Mouse (Mus musculus): ENCODE measurements around the gene Cyp2c29. TPM values are rescaled to one million over a fixed set of nuclear protein-coding genes. Genes with fewer than 3 reads are reported as not detected.
"Not testable (repeated sequence)": the region's sequence is repeated elsewhere in the genome, so short reads cannot be mapped to it uniquely, and the experiment has no call there.

Cyp2c29 gene
- polyA plus RNA-seq (2015; fragmentation: Nextera tagmentation; extraction: Ambion mirVana), result not detected in 2 replicates

- no CpG with 5 or more reads among the region's 1 CpGs for WGBS (ENCODE audit: insufficient replicate concordance)
- H3K27ac ChIP-seq; H3K27me3 ChIP-seq; H3K36me3 ChIP-seq; H3K9me3 ChIP-seq (replicated peaks); DNase-seq; H3K9ac ChIP-seq; H3K4me2 ChIP-seq; H3K4me1 ChIP-seq (replicated peaks); H3K4me3 ChIP-seq (replicated peaks); ATAC-seq (ENCODE audit: low read depth): not testable (repeated sequence)
These were observed at the start of gene Cyp2c29 for GRCm38 (mm10) chr19:39269105-39269504. Cyp2c29 (plus strand) TSS chr19:39269405.

- not testable (repeated sequence) for DNase-seq; H3K4me2 ChIP-seq; H3K36me3 ChIP-seq; H3K4me3 ChIP-seq (replicated peaks); H3K4me1 ChIP-seq (replicated peaks); H3K9me3 ChIP-seq (replicated peaks); H3K27me3 ChIP-seq; H3K9ac ChIP-seq; ATAC-seq (ENCODE audit: low read depth); H3K27ac ChIP-seq
- WGBS (ENCODE audit: insufficient replicate concordance), result 46% methylated on average over 2 of the region's 2 CpGs
These were observed 2.2 kb upstream of the Cyp2c29 start for GRCm38 (mm10) chr19:39267036-39267435.

GRCm38 (mm10) chr19:39282801-39283200 is 13.6 kb downstream of the Cyp2c29 start:
- Histone ChIP-seq H3K9me3 (replicated peaks) (no peaks in the 10 kb centered on the region), H3K4me3 (replicated peaks) (no peak overlapping the region), H3K9ac (no peak overlapping the region), H3K4me1 (replicated peaks) (no peaks in the 10 kb centered on the region), H3K4me2 (no peak overlapping the region), H3K27me3 (no peaks in the 10 kb centered on the region), H3K36me3 (no peaks in the 10 kb centered on the region), H3K27ac (no peak overlapping the region)
- ATAC-seq (ENCODE audit: low read depth), result no peak
- DNase-seq, result no peak

GRCm38 (mm10) chr19:39285637-39286036 is 16.4 kb downstream of the Cyp2c29 start:
- Histone ChIP-seq H3K27me3 (no peaks in the 10 kb centered on the region), H3K9me3 (replicated peaks) (no peaks in the 10 kb centered on the region), H3K4me2 (no peak overlapping the region), H3K36me3 (no peaks in the 10 kb centered on the region), H3K4me1 (replicated peaks) (no peaks in the 10 kb centered on the region), H3K4me3 (replicated peaks) (no peak overlapping the region), H3K9ac (no peak overlapping the region), H3K27ac (no peak overlapping the region)
- DNase-seq (no peak), ATAC-seq (ENCODE audit: low read depth) (no peak)

- Histone ChIP-seq H3K4me1 (replicated peaks) (no peaks in the 10 kb centered on the region), H3K9me3 (replicated peaks) (no peaks in the 10 kb centered on the region), H3K27me3 (no peaks in the 10 kb centered on the region), H3K4me3 (replicated peaks) (no peak overlapping the region), H3K36me3 (no peaks in the 10 kb centered on the region), H3K27ac (no peak overlapping the region), H3K4me2 (no peak overlapping the region), H3K9ac (no peak overlapping the region)
- 53% methylated on average over 4 of the region's 4 CpGs for WGBS (ENCODE audit: insufficient replicate concordance)
- no peak for ATAC-seq (ENCODE audit: low read depth)
- DNase-seq, result no peak
These were observed 17.6 kb downstream of the Cyp2c29 start for GRCm38 (mm10) chr19:39286825-39287224.

- H3K27ac ChIP-seq, result no peak overlapping the region
- H3K4me3 ChIP-seq (replicated peaks), result no peak overlapping the region
- H3K9me3 ChIP-seq (replicated peaks), result 0 out of 2 replicates have a peak, but pooled peaks cover 4% of the 10 kb centered on the region
- H3K4me2 ChIP-seq, result no peak overlapping the region
- no peaks in the 10 kb centered on the region for H3K36me3 ChIP-seq
- H3K9ac ChIP-seq, result no peak overlapping the region
- no peaks in the 10 kb centered on the region for H3K27me3 ChIP-seq
- ATAC-seq (ENCODE audit: low read depth), result no peak
- H3K4me1 ChIP-seq (replicated peaks), result no peaks in the 10 kb centered on the region
- DNase-seq, result no peak
- 40% methylated on average over 3 of the region's 3 CpGs for WGBS (ENCODE audit: insufficient replicate concordance)
These were observed 19.8 kb downstream of the Cyp2c29 start for GRCm38 (mm10) chr19:39288978-39289377.

Other genes with a start within 250 kb of the Cyp2c29 start
- gene Cyp2c65, start 208.4 kb upstream of the Cyp2c29 start, polyA plus RNA-seq (2015; fragmentation: Nextera tagmentation; extraction: Ambion mirVana), result not detected in 2 replicates
- gene Cyp2c66, start 155.5 kb upstream of the Cyp2c29 start, polyA plus RNA-seq (2015; fragmentation: Nextera tagmentation; extraction: Ambion mirVana), result not detected in 2 replicates
- gene Cyp2c38, start 193.7 kb downstream of the Cyp2c29 start, polyA plus RNA-seq (2015; fragmentation: Nextera tagmentation; extraction: Ambion mirVana), result not detected in 2 replicates
- gene Cyp2c39, start 241.5 kb downstream of the Cyp2c29 start, polyA plus RNA-seq (2015; fragmentation: Nextera tagmentation; extraction: Ambion mirVana), result not detected in 2 replicates

Measured in liver, embryonic 13.5 days (tissue).